Mouse (Mus musculus) heart, adult 2 months (tissue): ENCODE measurements at regions not wholly inside any gene's neighbourhood (a gene's known extent, or its start where the extent isn't known, plus 50 kb on each side); places are given as distances from the start of the nearest gene placed in this dataset.

ENCODE experiments used
- CTCF ChIP-seq: fragments of 200-600 bp; IDR thresholded peaks from 2 replicates; pipeline ENCODE4 v1.8.1; 2022; ENCODE audit warnings: antibody characterized with exemption, mild to moderate bottlenecking, moderate library complexity
- EP300 ChIP-seq: fragments of 200-500 bp; IDR thresholded peaks from 2 replicates; pipeline ENCODE4 v1.6.1; 2011; ENCODE audit warnings: low read depth, low read length, control low read depth; ENCODE audit not compliant: insufficient read depth
- POLR2A ChIP-seq: fragments of 200-500 bp; IDR thresholded peaks from 2 replicates; pipeline ENCODE4 v1.6.1; 2011; ENCODE audit warnings: mild to moderate bottlenecking, low read depth, low read length, control low read depth; ENCODE audit not compliant: insufficient read depth

DNA sequence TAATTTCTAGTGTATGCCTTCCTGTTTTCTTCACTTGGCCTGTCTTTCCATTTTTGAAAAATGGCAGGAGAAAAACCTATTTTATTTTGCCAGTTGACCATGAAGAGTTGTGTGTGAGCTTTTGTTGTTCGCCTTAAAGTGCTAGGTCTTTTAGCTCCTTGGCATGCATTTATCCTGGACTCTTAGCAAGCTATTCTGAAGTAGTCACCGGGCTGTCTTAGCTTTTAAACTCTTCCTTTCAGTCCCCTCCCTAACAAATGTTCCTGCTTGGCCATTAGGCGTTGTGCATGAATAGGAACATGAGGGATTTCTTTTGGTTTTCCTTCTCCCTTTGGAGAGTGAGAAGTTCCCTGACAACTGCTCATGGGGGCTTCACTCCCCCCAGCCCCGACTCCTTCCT is 160.9 kb upstream of the F930015N05Rik start:
- TF ChIP-seq CTCF (no peak), POLR2A (no peak), EP300 (no peak)
